Mouse (Mus musculus) olfactory bulb, adult 2 months (tissue): Measurements from ENCODE around the gene Rsu1.

Source experiments
- CTCF ChIP-seq: fragments of 200-500 bp; IDR thresholded peaks from 2 replicates; pipeline ENCODE4 v1.5.1; 2012; ENCODE audit warnings: low read depth, mild to moderate bottlenecking, low read length, moderate library complexity; ENCODE audit not compliant: insufficient read depth
- POLR2A ChIP-seq: fragments of 200-500 bp; IDR thresholded peaks from 2 replicates; pipeline ENCODE4 v1.6.1; 2012; ENCODE audit warnings: mild to moderate bottlenecking, low read depth, low read length, moderate library complexity; ENCODE audit not compliant: insufficient read depth

- no peak for TF ChIP-seq CTCF
- no peak for TF ChIP-seq POLR2A
Observed at GRCm38 (mm10) chr2:13169158-13169890, 101.9 kb downstream of the Rsu1 start.
